ENCODE assay signal across 8 mouse cellular contexts in genomic region chr10:34316571-34317216, GRCm38 (mm10). TPM values are rescaled to one million over a fixed set of nuclear protein-coding genes. Genes with fewer than 3 reads are reported as not detected.
DNase-seq lines count a peak whose midpoint lies in the region; ATAC-seq and TF ChIP-seq lines count a peak whose summit lies in the region.

No protein-coding gene starts in this region.

- no peak for TF ChIP-seq CTCF in cortical plate, adult 2 months (IDR thresholded peaks at IDR 0.05; ENCODE audit: extremely low read depth, insufficient read depth, low read length)

- peak overlapping the region; percentile 13; the same call in 1 of the 2 replicates for H3K4me3 ChIP-seq in cortical plate, adult 2 months (ENCODE audit: insufficient read depth, low read length)
- peak overlapping the region; percentile 37 for H3K4me3 ChIP-seq in hindbrain, embryonic 10.5 days
- no peak overlapping the region for H3K4me3 ChIP-seq in neural tube, embryonic 12.5 days

- peak overlapping the region; percentile 4 for H3K27ac ChIP-seq in cortical plate, adult 2 months (ENCODE audit: insufficient read depth, low read length)
- H3K27ac ChIP-seq in hindbrain, embryonic 10.5 days = peak overlapping the region; percentile 88
- peak overlapping the region; percentile 55; the same call in 1 of the 2 replicates for H3K27ac ChIP-seq in neural tube, embryonic 12.5 days

- peak overlapping the region; percentile 46 for H3K4me2 ChIP-seq in neural tube, embryonic 12.5 days (replicated peaks)

- H3K36me3 ChIP-seq in hindbrain, embryonic 10.5 days = no peaks in the 10 kb centered on the region
- no peaks in the 10 kb centered on the region for H3K36me3 ChIP-seq in neural tube, embryonic 12.5 days

- no peak for TF ChIP-seq POLR2A in cortical plate, adult 2 months (IDR thresholded peaks at IDR 0.05; ENCODE audit: extremely low read depth, insufficient read depth, low read length)

- H3K27me3 ChIP-seq in hindbrain, embryonic 10.5 days (ENCODE audit: insufficient read depth, poor library complexity, severe bottlenecking) = no peaks in the 10 kb centered on the region
- H3K27me3 ChIP-seq in neural tube, embryonic 12.5 days (replicated peaks) = no peaks in the 10 kb centered on the region

- H3K9ac ChIP-seq in neural tube, embryonic 12.5 days = no peak overlapping the region

- no peaks in the 10 kb centered on the region for H3K9me3 ChIP-seq in hindbrain, embryonic 10.5 days
- H3K9me3 ChIP-seq in neural tube, embryonic 12.5 days = no peaks in the 10 kb centered on the region

- ATAC-seq in neural tube, embryonic 12.5 days (ENCODE audit: low FRiP score, low read depth) = peak; percentile 94
- ATAC-seq in monocyte, adult 5-6 weeks (replicated peaks; ENCODE audit: insufficient number of reproducible peaks, low FRiP score, low TSS enrichment, poor library complexity, severe bottlenecking) = no peak

- intact Hi-C loops in left cerebral cortex, postnatal 14 days (cut with DNase I) = no loop called here

- WGBS in hindbrain, embryonic 10.5 days = under 1% methylated on average over 3 of the region's 3 CpGs
- WGBS in neural tube, embryonic 12.5 days = 3% methylated on average over 3 of the region's 3 CpGs

- peak; percentile 20 for DNase-seq in thymus, postnatal 4 days
- no peak for DNase-seq in thymus, postnatal 25 days
- peak; percentile 85 for DNase-seq in hindbrain, embryonic 10.5 days (ENCODE audit: low spot score)
- DNase-seq in left cerebral cortex, postnatal 14 days (ENCODE audit: low spot score in 2 of 2) = peak; percentile 73 to 91
- no peak for DNase-seq in urinary bladder, postnatal 25 days (ENCODE audit: low spot score)

- H3K4me1 ChIP-seq in cortical plate, adult 2 months (ENCODE audit: control insufficient read depth, insufficient read depth, low read length) = peaks cover 3% of the 10 kb centered on the region
- H3K4me1 ChIP-seq in hindbrain, embryonic 10.5 days (replicated peaks) = peaks cover 27% of the 10 kb centered on the region
- H3K4me1 ChIP-seq in neural tube, embryonic 12.5 days = peaks cover 23% of the 10 kb centered on the region

RNA-seq across cellular contexts. Expression of gene Tspyl4, which starts 19.5 kb away (rescaled TPM):
- 315 and 334 TPM in 2 replicates for polyA plus RNA-seq in cortical plate, adult 2 months (2012; rRNA removed)
- 49.2 and 77.6 TPM in 2 replicates for polyA plus RNA-seq in hindbrain, embryonic 10.5 days (2016; fragmentation: Nextera tagmentation; extraction: Ambion mirVana)
- total RNA-seq in left cerebral cortex, postnatal 14 days (2021) = 100 to 1,000 TPM; 351 TPM
- polyA plus RNA-seq in neural tube, embryonic 12.5 days (2016; fragmentation: Nextera tagmentation; extraction: Ambion mirVana) = 143 and 153 TPM in 2 replicates
- 6.7 to 13.1 TPM (median 8.1 TPM) in 3 replicates for total RNA-seq in monocyte, adult 5-6 weeks (2017)

RNA-seq across cellular contexts. Expression of gene Tspyl1, which starts 34.7 kb away (rescaled TPM):
- 110 and 118 TPM in 2 replicates for polyA plus RNA-seq in cortical plate, adult 2 months (2012; rRNA removed)
- polyA plus RNA-seq in hindbrain, embryonic 10.5 days (2016; fragmentation: Nextera tagmentation; extraction: Ambion mirVana) = 70.1 and 83.3 TPM in 2 replicates
- 100 to 1,000 TPM; 122 to 124 TPM for total RNA-seq in left cerebral cortex, postnatal 14 days (2021)
- polyA plus RNA-seq in neural tube, embryonic 12.5 days (2016; fragmentation: Nextera tagmentation; extraction: Ambion mirVana) = 138 and 142 TPM in 2 replicates
- 84.6 to 91.2 TPM (median 86.2 TPM) in 3 replicates for total RNA-seq in monocyte, adult 5-6 weeks (2017)

Comparison
In these comparisons a context has a peak if more than half of its experiments do, and no peak if none do; other contexts are left out.
1. DNase-seq: peak in thymus, postnatal 4 days (single experiment), hindbrain, embryonic 10.5 days (single experiment) and left cerebral cortex, postnatal 14 days (2 of 2); none in thymus, postnatal 25 days (single experiment) and urinary bladder, postnatal 25 days (single experiment).
2. H3K27ac ChIP-seq: peak in every context shown above with its lines; median percentile 88 in hindbrain, embryonic 10.5 days; 55 in neural tube, embryonic 12.5 days; 4 in cortical plate, adult 2 months.